Mouse (Mus musculus): ENCODE results near the gene Pim3.
A peak's percentile ranks its signal among the peaks of the same experiment; 100 is the strongest.

The Pim3 gene

GRCm38 (mm10) chr15:88837199-88837932, 24.6 kb upstream of the Pim3 start:
- DNase-seq: peak; percentile 81

- DNase-seq: peak; percentile 69
Observed at GRCm38 (mm10) chr15:88837977-88838376, 24.0 kb upstream of the Pim3 start.

GRCm38 (mm10) chr15:88839271-88839670, 22.7 kb upstream of the Pim3 start:
- DNase-seq: peak; percentile 72

GRCm38 (mm10) chr15:88840126-88840525, 21.9 kb upstream of the Pim3 start:
- DNase-seq: peak; percentile 62

- no peak for DNase-seq
Observed at GRCm38 (mm10) chr15:88841160-88841559, 20.8 kb upstream of the Pim3 start.

- no peak for DNase-seq
Observed at GRCm38 (mm10) chr15:88841580-88842299, 20.2 kb upstream of the Pim3 start.

- DNase-seq: no peak
Observed at GRCm38 (mm10) chr15:88842300-88842673, 19.7 kb upstream of the Pim3 start.

- DNase-seq: no peak
Observed at GRCm38 (mm10) chr15:88843486-88844097, 18.4 kb upstream of the Pim3 start.

- no peak for DNase-seq
Observed at GRCm38 (mm10) chr15:88844966-88845365, 17.0 kb upstream of the Pim3 start.

- DNase-seq: no peak
Observed at GRCm38 (mm10) chr15:88848661-88849060, 13.3 kb upstream of the Pim3 start.

GRCm38 (mm10) chr15:88849621-88850020, 12.4 kb upstream of the Pim3 start:
- DNase-seq: no peak

GRCm38 (mm10) chr15:88850146-88850826, 11.7 kb upstream of the Pim3 start:
- peak; percentile 97 for DNase-seq

GRCm38 (mm10) chr15:88851076-88851475, 10.9 kb upstream of the Pim3 start:
- DNase-seq: peak; percentile 76

GRCm38 (mm10) chr15:88851507-88852149, 10.4 kb upstream of the Pim3 start:
- DNase-seq: peak; percentile 88

- DNase-seq: peak; percentile 28
Observed at GRCm38 (mm10) chr15:88853106-88853505, 8.9 kb upstream of the Pim3 start.

- peak; percentile 82 for DNase-seq
Observed at GRCm38 (mm10) chr15:88854119-88854968, 7.6 kb upstream of the Pim3 start.

- peak; percentile 57 for DNase-seq
Observed at GRCm38 (mm10) chr15:88854969-88855830, 6.8 kb upstream of the Pim3 start.

GRCm38 (mm10) chr15:88855896-88856417, 6.0 kb upstream of the Pim3 start:
- DNase-seq: peak; percentile 37

GRCm38 (mm10) chr15:88856613-88857012, 5.4 kb upstream of the Pim3 start:
- peak; percentile 4 for DNase-seq

- DNase-seq: no peak
Observed at GRCm38 (mm10) chr15:88857361-88857760, 4.6 kb upstream of the Pim3 start.

GRCm38 (mm10) chr15:88858141-88858541, 3.8 kb upstream of the Pim3 start:
- DNase-seq: peak; percentile 71
